Mouse (Mus musculus) neural tube, embryonic 13.5 days (tissue): Measurements from ENCODE around the gene Cul4a. TPM values are rescaled to one million over a fixed set of nuclear protein-coding genes. Genes with fewer than 3 reads are reported as not detected.

Source experiments
- ATAC-seq: fragments of 200-750 bp; cut with Nextera tagmentation; 2 replicates; pipeline ENCODE4 v1.8.0; 2017; ENCODE audit warnings: low read depth, mild to moderate bottlenecking, moderate TSS enrichment, moderate library complexity
- H3K27ac ChIP-seq: fragments of 300-500 bp; sonication (generic); replicated peaks from 2 replicates; pipeline ENCODE4 v1.5.1; 2015; ENCODE audit warnings: moderate library complexity, mild to moderate bottlenecking, inconsistent platforms
- H3K27me3 ChIP-seq: fragments of 300-500 bp; sonication (generic); 2 replicates; pipeline ENCODE4 v1.6.1; 2015; ENCODE audit warnings: mild to moderate bottlenecking, inconsistent platforms
- H3K36me3 ChIP-seq: fragments of 300-500 bp; sonication (generic); 2 replicates; pipeline ENCODE4 v1.6.1; 2015; ENCODE audit warnings: mild to moderate bottlenecking, inconsistent platforms
- H3K4me1 ChIP-seq: fragments of 300-500 bp; sonication (generic); replicated peaks from 2 replicates; pipeline ENCODE4 v1.6.1; 2015; ENCODE audit warnings: inconsistent platforms
- H3K4me2 ChIP-seq: fragments of 300-500 bp; sonication (generic); 2 replicates; pipeline ENCODE4 v1.6.1; 2015; ENCODE audit warnings: inconsistent platforms, mild to moderate bottlenecking, moderate library complexity
- H3K4me3 ChIP-seq: fragments of 300-500 bp; sonication (generic); 2 replicates; pipeline ENCODE4 v1.5.1; 2015; ENCODE audit warnings: mild to moderate bottlenecking, inconsistent platforms
- H3K9ac ChIP-seq: fragments of 300-500 bp; sonication (generic); 2 replicates; pipeline ENCODE4 v1.6.1; 2015; ENCODE audit warnings: moderate library complexity, mild to moderate bottlenecking, inconsistent platforms
- H3K9me3 ChIP-seq: fragments of 300-500 bp; sonication (generic); 2 replicates; pipeline ENCODE4 v1.6.1; 2016; ENCODE audit warnings: inconsistent platforms
- WGBS: fragments of 180-500 bp; shearing (Covaris S2); methylation state at CpG from one replicate; pipeline ENCODE4 v1.1.7; 2015; 5-methylcytosine and 5-hydroxymethylcytosine counted together
- microRNA counts: library from miRNA; unstranded; fragments of <30 nt; microRNA quantifications from one replicate; lab custom pipeline; 2016
- microRNA-seq: library from miRNA; unstranded; fragments of <30 nt; microRNA quantifications from one replicate; pipeline ENCODE4, GENCODE M21; 2016
- polyA plus RNA-seq: library from polyadenylated mRNA; unstranded; fragments of >200 nt; fragmentation: Nextera tagmentation; extraction: Ambion mirVana; gene quantifications from 2 replicates; pipeline ENCODE4 v1.2.1, GENCODE M21; 2015

Gene Cul4a
- polyA plus RNA-seq, 1 experiment from 2014 or later, result 72.1 TPM

DNA sequence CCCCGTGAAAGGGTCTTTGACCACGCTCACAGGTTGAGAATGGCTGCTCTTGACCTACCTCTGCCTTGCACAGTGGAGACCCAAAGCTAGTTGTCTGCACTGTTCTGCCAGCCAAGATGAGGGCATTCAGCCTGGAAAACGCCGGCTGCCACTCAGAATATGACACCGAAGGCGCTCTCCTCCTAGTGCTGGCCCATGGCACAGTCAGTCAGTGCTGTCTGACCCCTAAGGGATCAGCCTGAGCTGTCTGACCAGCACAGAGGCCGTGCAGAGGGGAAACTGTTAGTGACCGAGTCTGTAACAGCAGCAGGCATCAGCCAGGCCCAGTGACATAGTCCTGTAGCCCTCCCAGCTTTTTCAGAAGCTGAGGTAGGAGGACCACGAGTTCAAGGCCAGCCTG is 81.8 kb downstream of the Cul4a start:
- Histone ChIP-seq H3K9me3 (no peaks in the 10 kb centered on the region), H3K9ac (no peak overlapping the region), H3K4me3 (no peak overlapping the region), H3K4me2 (no peak overlapping the region), H3K27ac (no peak overlapping the region), H3K4me1 (no peaks in the 10 kb centered on the region), H3K27me3 (no peaks in the 10 kb centered on the region), H3K36me3 (0 out of 2 replicates have a peak, but pooled peaks cover 3% of the 10 kb centered on the region)
- 82% methylated on average over 9 of the region's 9 CpGs for WGBS
- no peak for ATAC-seq

DNA sequence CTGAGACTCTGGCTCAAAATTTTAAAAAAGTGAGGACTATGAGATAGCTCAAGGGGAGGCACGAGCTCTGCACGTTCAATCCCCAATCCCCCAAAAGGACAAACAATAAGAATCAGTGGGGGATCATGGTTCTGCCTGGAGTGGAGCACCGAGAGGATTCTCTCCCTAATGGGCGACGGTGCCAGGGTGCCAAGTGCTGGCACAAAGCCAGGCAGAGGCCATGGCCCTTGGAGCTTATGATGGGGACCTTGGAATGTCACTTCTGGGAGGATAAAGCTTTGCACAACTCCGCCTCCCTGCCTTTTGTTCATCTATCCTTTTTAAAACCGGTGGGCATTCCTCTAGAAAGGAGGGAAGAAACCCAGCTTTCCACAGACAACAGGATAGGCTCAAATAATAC is 82.2 kb downstream of the Cul4a start:
- H3K27ac ChIP-seq, result no peak overlapping the region
- no peaks in the 10 kb centered on the region for H3K9me3 ChIP-seq
- H3K9ac ChIP-seq, result no peak overlapping the region
- 0 out of 2 replicates have a peak, but pooled peaks cover 3% of the 10 kb centered on the region for H3K36me3 ChIP-seq
- no peaks in the 10 kb centered on the region for H3K4me1 ChIP-seq
- no peaks in the 10 kb centered on the region for H3K27me3 ChIP-seq
- no peak overlapping the region for H3K4me3 ChIP-seq
- ATAC-seq, result no peak
- WGBS, result 64% methylated on average over 7 of the region's 7 CpGs
- H3K4me2 ChIP-seq, result no peak overlapping the region

DNA sequence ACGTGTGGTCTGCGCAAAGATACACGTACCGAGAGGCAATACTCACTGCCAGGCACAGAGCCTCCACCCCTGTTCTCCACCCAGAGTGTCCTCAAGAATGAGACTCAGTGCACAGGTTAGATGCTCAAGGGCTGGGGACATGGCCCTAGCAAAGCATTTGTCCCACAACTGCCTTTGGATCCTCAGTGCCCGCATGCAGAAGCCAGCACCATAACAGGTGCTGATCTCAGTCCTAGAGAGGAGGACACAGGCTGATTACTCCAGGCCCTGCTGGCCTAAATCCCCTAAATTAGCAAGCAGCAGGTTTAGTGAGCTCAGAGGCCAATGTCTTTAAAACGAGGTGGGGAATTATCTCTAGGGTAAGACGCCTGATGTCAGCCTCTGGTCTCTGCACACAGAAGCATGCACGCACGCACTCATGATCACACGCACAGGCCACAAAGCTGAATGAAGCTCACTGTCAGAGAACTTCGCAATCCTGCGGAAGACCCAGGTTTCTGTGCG is 82.7 kb downstream of the Cul4a start:
- no peak overlapping the region for H3K9ac ChIP-seq
- no peak overlapping the region for H3K4me3 ChIP-seq
- no peak for ATAC-seq
- H3K36me3 ChIP-seq, result 0 out of 2 replicates have a peak, but pooled peaks cover 3% of the 10 kb centered on the region
- no peak overlapping the region for H3K4me2 ChIP-seq
- no peaks in the 10 kb centered on the region for H3K9me3 ChIP-seq
- H3K27me3 ChIP-seq, result no peaks in the 10 kb centered on the region
- WGBS, result 91% methylated on average over 13 of the region's 13 CpGs
- H3K27ac ChIP-seq, result no peak overlapping the region
- no peaks in the 10 kb centered on the region for H3K4me1 ChIP-seq

DNA sequence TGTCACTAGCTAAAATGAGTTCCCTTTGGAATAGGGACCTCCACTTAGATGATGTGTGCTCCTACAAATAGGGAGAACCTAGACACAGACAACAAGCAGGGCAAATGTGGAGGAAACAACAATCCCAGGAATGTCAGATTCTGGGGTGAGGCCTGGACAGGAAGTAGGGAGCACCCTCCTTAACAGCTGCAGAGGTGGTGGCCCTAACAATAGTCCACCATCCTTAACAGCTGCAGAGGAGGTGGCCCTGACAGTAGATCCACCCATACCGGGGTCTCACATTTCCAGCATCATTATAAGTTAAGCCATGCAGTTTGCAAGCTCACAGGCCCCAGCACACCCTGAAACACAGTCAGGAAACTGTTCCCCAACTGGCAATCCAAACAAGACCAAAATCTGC is 83.4 kb downstream of the Cul4a start:
- Histone ChIP-seq H3K4me1 (no peaks in the 10 kb centered on the region), H3K27ac (no peak overlapping the region), H3K36me3 (0 out of 2 replicates have a peak, but pooled peaks cover 3% of the 10 kb centered on the region), H3K4me2 (no peak overlapping the region), H3K4me3 (no peak overlapping the region), H3K27me3 (no peaks in the 10 kb centered on the region), H3K9ac (no peak overlapping the region), H3K9me3 (no peaks in the 10 kb centered on the region)
- no peak for ATAC-seq
- 89% methylated on average over 1 of the region's 1 CpGs for WGBS

DNA sequence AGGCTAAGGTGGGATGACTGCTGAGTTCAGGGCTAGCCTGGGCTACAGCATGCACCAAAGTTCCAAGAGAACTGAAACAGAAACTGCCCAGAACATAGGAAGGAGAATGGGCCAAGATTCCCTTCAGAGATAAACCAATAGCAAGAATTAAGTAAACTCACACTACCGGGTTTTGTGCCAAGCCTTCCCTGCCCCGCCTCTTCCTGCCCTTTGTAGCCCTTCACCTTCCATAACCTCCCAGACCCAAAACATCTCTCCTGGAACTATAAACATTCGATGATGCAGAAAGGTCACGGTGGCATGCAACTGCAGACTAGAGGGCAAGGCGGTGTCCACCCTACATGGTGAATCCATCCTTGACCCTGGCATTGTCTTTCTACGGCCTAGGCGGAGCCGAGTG is 84.8 kb downstream of the Cul4a start:
- Histone ChIP-seq H3K4me1 (no peaks in the 10 kb centered on the region), H3K9ac (no peak overlapping the region), H3K36me3 (0 out of 2 replicates have a peak, but pooled peaks cover 3% of the 10 kb centered on the region), H3K27ac (no peak overlapping the region), H3K27me3 (no peaks in the 10 kb centered on the region), H3K9me3 (no peaks in the 10 kb centered on the region), H3K4me3 (no peak overlapping the region), H3K4me2 (no peak overlapping the region)
- ATAC-seq, result no peak
- 85% methylated on average over 8 of the region's 8 CpGs for WGBS

DNA sequence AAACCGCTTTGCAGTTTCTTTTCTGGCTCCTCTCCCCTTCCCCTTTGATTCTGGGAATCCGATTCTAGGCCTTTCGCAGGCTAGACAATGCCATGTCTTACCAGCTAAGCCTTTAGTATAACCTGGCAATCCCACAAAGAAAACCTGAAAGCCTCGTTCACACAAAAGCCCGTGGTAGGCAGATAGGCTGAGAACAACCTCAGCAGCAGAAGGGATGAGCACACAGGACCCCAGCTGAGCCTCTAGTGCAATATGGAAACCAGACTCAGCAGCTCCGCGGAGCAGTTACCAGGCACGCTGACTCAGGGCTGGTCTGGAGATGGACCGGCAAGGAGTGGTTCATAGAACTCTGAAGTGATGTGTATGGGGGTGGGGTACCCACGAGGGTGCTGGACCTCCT is 89.4 kb downstream of the Cul4a start:
- Histone ChIP-seq H3K4me1 (peaks cover 3% of the 10 kb centered on the region; the same call in 1 of the 2 replicates), H3K9me3 (no peaks in the 10 kb centered on the region), H3K4me2 (no peak overlapping the region), H3K36me3 (no peaks in the 10 kb centered on the region), H3K4me3 (no peak overlapping the region), H3K27me3 (peaks cover 5% of the 10 kb centered on the region; the same call in 1 of the 2 replicates), H3K27ac (no peak overlapping the region), H3K9ac (no peak overlapping the region)
- WGBS, result 45% methylated on average over 10 of the region's 10 CpGs
- no peak for ATAC-seq

DNA sequence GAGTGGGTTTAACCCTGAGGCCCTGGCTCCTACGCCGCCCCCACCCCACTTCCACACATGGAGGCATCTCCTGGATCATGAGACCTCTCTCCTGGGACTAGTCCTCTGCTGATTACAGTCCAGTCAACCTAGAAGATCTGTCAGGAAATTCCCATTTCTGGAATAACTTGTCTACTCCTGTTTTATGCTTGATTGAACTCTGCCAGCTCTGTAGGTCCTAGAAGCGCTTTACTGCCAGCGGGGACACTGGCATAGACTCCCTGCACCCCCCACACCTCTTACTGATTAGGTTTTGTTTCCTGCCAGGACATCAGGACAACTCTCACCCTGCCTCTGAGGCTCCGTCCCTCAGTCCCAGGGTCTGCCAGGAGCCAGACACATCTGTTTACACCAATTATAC is 92.1 kb downstream of the Cul4a start:
- Histone ChIP-seq H3K36me3 (no peaks in the 10 kb centered on the region), H3K4me1 (peaks cover 12% of the 10 kb centered on the region), H3K9ac (no peak overlapping the region), H3K27me3 (peaks cover 27% of the 10 kb centered on the region), H3K27ac (no peak overlapping the region), H3K9me3 (no peaks in the 10 kb centered on the region), H3K4me3 (no peak overlapping the region), H3K4me2 (no peak overlapping the region)
- 83% methylated on average over 5 of the region's 5 CpGs for WGBS
- ATAC-seq, result no peak

MicroRNAs within 50 kb of the gene (microRNA counts, 519-probe panel; counts per million panel counts)
- 2,142 counts per million, percentile 16 among the panel's probes with 10 or more counts for microRNA mmu-miR-1968 (lab: Ali Mortazavi, UCI)

Small RNA genes within 50 kb of the gene (microRNA-seq; reads per million reads assigned to microRNA genes)
- gene Mir1968 (7.6 reads per million, percentile 24 among the genes with 10 or more reads in this experiment), gene Mir7065 (not detected)

Other genes with a start within 250 kb of the Cul4a start
- 107 and 116 TPM in 2 replicates for gene Mcf2l, start 231.8 kb upstream of the Cul4a start, polyA plus RNA-seq
- gene F7, start 79.6 kb upstream of the Cul4a start, polyA plus RNA-seq, result 0.10 TPM in 1 of 2 replicates, not detected in the other
- gene F10, start 68.3 kb upstream of the Cul4a start, polyA plus RNA-seq, result 0.23 and 0.59 TPM in 2 replicates
- gene Proz, start 44.7 kb upstream of the Cul4a start, polyA plus RNA-seq, result 0.56 and 0.95 TPM in 2 replicates
- 45.7 and 46.0 TPM in 2 replicates for gene Pcid2, start 162 bp upstream of the Cul4a start, polyA plus RNA-seq
- 281 and 292 TPM in 2 replicates for gene Lamp1, start 53.5 kb downstream of the Cul4a start, polyA plus RNA-seq
- gene Grtp1, start 95.0 kb downstream of the Cul4a start, polyA plus RNA-seq, result 9.7 and 11.2 TPM in 2 replicates
- 0.65 and 2.4 TPM in 2 replicates for gene Adprhl1, start 148.5 kb downstream of the Cul4a start, polyA plus RNA-seq
- 33.5 and 34.3 TPM in 2 replicates for gene Dcun1d2, start 182.5 kb downstream of the Cul4a start, polyA plus RNA-seq
- 45.9 and 49.2 TPM in 2 replicates for gene Tmco3, start 182.6 kb downstream of the Cul4a start, polyA plus RNA-seq
- 104 and 111 TPM in 2 replicates for gene Tfdp1, start 233.1 kb downstream of the Cul4a start, polyA plus RNA-seq